Mouse (Mus musculus) midbrain, postnatal 0 days (tissue): ENCODE results near the gene Gm7995. TPM values are rescaled to one million over a fixed set of nuclear protein-coding genes. Genes with fewer than 3 reads are reported as not detected.
"Not testable (repeated sequence)": the region's sequence is repeated elsewhere in the genome, so short reads cannot be mapped to it uniquely, and the experiment has no call there.

ENCODE experiments used
- ATAC-seq: fragments of 200-750 bp; cut with Nextera tagmentation; 2 replicates; pipeline ENCODE4 v1.8.0; 2017; ENCODE audit warnings: moderate number of reproducible peaks, mild to moderate bottlenecking, moderate TSS enrichment, moderate library complexity; ENCODE audit not compliant: low FRiP score
- DNase-seq: peaks from one replicate; pipeline ENCODE4 v3.0.0-alpha.2; 2015; ENCODE audit warnings: low spot score
- H3K27ac ChIP-seq: fragments of 300-500 bp; sonication (generic); 2 replicates; pipeline ENCODE4 v1.5.1; 2014; ENCODE audit warnings: low read depth, mild to moderate bottlenecking, low read length, mixed read lengths
- H3K27me3 ChIP-seq: fragments of 300-500 bp; sonication (generic); 2 replicates; pipeline ENCODE4 v1.6.1; 2014; ENCODE audit warnings: low read length, control low read depth, mixed read lengths; ENCODE audit not compliant: insufficient read depth
- H3K36me3 ChIP-seq: fragments of 300-500 bp; sonication (generic); 2 replicates; pipeline ENCODE4 v1.6.1; 2014; ENCODE audit warnings: low read length, control low read depth, mixed read lengths; ENCODE audit not compliant: insufficient read depth
- H3K4me1 ChIP-seq: fragments of 300-500 bp; sonication (generic); 2 replicates; pipeline ENCODE4 v1.6.1; 2014; ENCODE audit warnings: mild to moderate bottlenecking, control low read depth, antibody characterized with exemption, low read length, mixed read lengths; ENCODE audit not compliant: insufficient read depth
- H3K4me2 ChIP-seq: fragments of 300-500 bp; sonication (generic); 2 replicates; pipeline ENCODE4 v1.6.1; 2014; ENCODE audit warnings: low read depth, mild to moderate bottlenecking, low read length, mixed read lengths; ENCODE audit not compliant: poor library complexity, severe bottlenecking
- H3K4me3 ChIP-seq: fragments of 300-500 bp; sonication (generic); 2 replicates; pipeline ENCODE4 v1.5.1; 2014; ENCODE audit warnings: low read depth, mild to moderate bottlenecking, low read length, moderate library complexity
- H3K9ac ChIP-seq: fragments of 300-500 bp; sonication (generic); replicated peaks from 2 replicates; pipeline ENCODE4 v1.6.1; 2014; ENCODE audit warnings: mild to moderate bottlenecking, low read length, moderate library complexity, mixed read lengths; ENCODE audit not compliant: poor library complexity, severe bottlenecking
- H3K9me3 ChIP-seq: fragments of 300-500 bp; sonication (generic); 2 replicates; pipeline ENCODE4 v1.6.1; 2016; ENCODE audit warnings: low read length, control low read depth
- WGBS: fragments of 180-500 bp; shearing (Covaris S2); extraction: QIAGEN DNeasy Blood & Tissue Kit; methylation state at CpG from one replicate; pipeline ENCODE4 v1.1.7; 2014; 5-methylcytosine and 5-hydroxymethylcytosine counted together
- microRNA-seq: library from miRNA; unstranded; fragments of <30 nt; microRNA quantifications from one replicate; pipeline ENCODE4, GENCODE M21; 2016; ENCODE audit warnings: borderline number of aligned reads
- polyA plus RNA-seq: library from polyadenylated mRNA; unstranded; fragments of >200 nt; fragmentation: Nextera tagmentation; extraction: Ambion mirVana; gene quantifications from 2 replicates; pipeline ENCODE4 v1.2.1, GENCODE M21; 2015
- total RNA-seq: library from RNA; depleted of rRNA; stranded (reverse); fragments of >200 nt; gene quantifications from 2 replicates; pipeline ENCODE4 v1.2.3, GENCODE M21; 2014; rRNA removed

The Gm7995 gene
- total RNA-seq (not detected in 2 replicates), polyA plus RNA-seq (not detected in 2 replicates)

DNA sequence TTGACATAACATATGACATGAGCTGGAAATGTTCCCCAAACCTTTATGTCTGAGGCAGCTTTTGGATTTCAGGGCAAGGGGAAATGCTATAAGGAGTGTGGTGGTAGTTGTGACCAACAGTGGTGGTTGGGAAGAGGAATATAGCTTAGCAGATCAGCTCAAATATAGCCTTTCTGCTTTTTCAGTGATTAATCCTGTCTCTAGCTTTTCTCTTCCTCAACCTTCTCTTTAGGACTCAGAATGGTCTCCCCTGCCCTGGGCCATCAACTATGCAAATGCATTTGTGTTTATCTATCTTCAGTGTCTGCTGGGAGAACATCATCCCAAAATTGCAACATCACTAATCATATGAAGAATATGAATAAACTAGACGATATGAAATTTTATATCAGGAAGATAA, at the start of gene Gm7995:
Gm7995 (plus strand) TSS at position 301 of the 400 bp plus-strand sequence.
- H3K27ac ChIP-seq, H3K36me3 ChIP-seq, H3K4me3 ChIP-seq, H3K9me3 ChIP-seq, DNase-seq, ATAC-seq, H3K4me2 ChIP-seq, H3K27me3 ChIP-seq, H3K9ac ChIP-seq, H3K4me1 ChIP-seq: not testable (repeated sequence)
- no CpG with 5 or more reads among the region's 1 CpGs for WGBS

DNA sequence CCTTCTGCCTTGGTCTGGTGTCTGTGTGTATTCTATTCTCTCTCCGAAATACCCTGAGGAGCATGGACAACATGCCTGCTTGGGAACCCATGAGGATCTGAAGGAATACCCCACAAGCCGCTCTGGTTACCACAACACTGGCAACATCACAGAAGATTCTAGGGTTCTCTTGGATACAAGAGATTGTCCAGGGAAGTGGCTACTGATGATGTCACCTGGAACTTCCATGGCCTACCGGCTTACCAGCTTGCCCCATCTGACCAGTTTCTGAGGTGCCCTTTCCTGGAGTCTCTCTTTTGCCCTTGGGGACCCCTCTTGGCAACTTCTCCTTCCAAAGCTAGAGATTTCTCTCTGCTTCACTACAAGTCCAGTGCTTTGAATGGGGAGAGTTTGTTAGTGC, 12.8 kb upstream of the Gm7995 start, which contains the start of gene Gm9611:
Gm9611 (minus strand) TSS at position 101 of the 400 bp plus-strand sequence.
- not testable (repeated sequence) for H3K36me3 ChIP-seq, H3K4me2 ChIP-seq, H3K4me1 ChIP-seq, DNase-seq, H3K9ac ChIP-seq, H3K9me3 ChIP-seq, ATAC-seq, H3K27me3 ChIP-seq, H3K27ac ChIP-seq, H3K4me3 ChIP-seq
- WGBS: no CpG with 5 or more reads among the region's 3 CpGs

Small RNAs within 50 kb of the gene (microRNA-seq; reads per million reads assigned to microRNA genes)
- gene Gm25208 (not detected), gene Gm25892 (not detected)

Other genes with a start within 250 kb of the Gm7995 start
- gene Gm7951, start 192.8 kb upstream of the Gm7995 start, total RNA-seq: not detected in 2 replicates
- 0.11 TPM in 1 of 2 replicates, not detected in the other for gene Gm7951, start 192.8 kb upstream of the Gm7995 start, polyA plus RNA-seq
- not detected in 2 replicates for gene Gm17027, start 147.6 kb upstream of the Gm7995 start, total RNA-seq
- not detected in 2 replicates for gene Gm17027, start 147.6 kb upstream of the Gm7995 start, polyA plus RNA-seq
- not detected in 2 replicates for gene Gm3573, start 119.4 kb upstream of the Gm7995 start, total RNA-seq
- gene Gm3573, start 119.4 kb upstream of the Gm7995 start, polyA plus RNA-seq: not detected in 2 replicates
- gene Gm17026, start 50.2 kb upstream of the Gm7995 start, total RNA-seq: not detected in 2 replicates
- not detected in 2 replicates for gene Gm17026, start 50.2 kb upstream of the Gm7995 start, polyA plus RNA-seq
- gene Gm9611, start 12.9 kb upstream of the Gm7995 start, total RNA-seq: not detected in 2 replicates
- gene Gm9611, start 12.9 kb upstream of the Gm7995 start, polyA plus RNA-seq: not detected in 2 replicates
- not detected in 2 replicates for gene Gm8005, start 129.5 kb downstream of the Gm7995 start, total RNA-seq
- not detected in 2 replicates for gene Gm8005, start 129.5 kb downstream of the Gm7995 start, polyA plus RNA-seq
- not detected in 2 replicates for gene Gm8011, start 153.7 kb downstream of the Gm7995 start, total RNA-seq
- not detected in 2 replicates for gene Gm8011, start 153.7 kb downstream of the Gm7995 start, polyA plus RNA-seq
- not detected in 2 replicates for gene Gm8020, start 192.1 kb downstream of the Gm7995 start, total RNA-seq
- gene Gm8020, start 192.1 kb downstream of the Gm7995 start, polyA plus RNA-seq: not detected in 2 replicates
- not detected in 2 replicates for gene Gm8024, start 214.1 kb downstream of the Gm7995 start, total RNA-seq
- 0.11 TPM in 1 of 2 replicates, not detected in the other for gene Gm8024, start 214.1 kb downstream of the Gm7995 start, polyA plus RNA-seq